Mouse (Mus musculus) embryonic fibroblast, embryonic 13.5 days (primary cell): ENCODE results near the gene Sdccag8.

Experiments
- CTCF ChIP-seq: IDR thresholded peaks from 2 replicates; pipeline ENCODE4 v1.5.1; 2011; ENCODE audit warnings: mild to moderate bottlenecking, control low read depth, low read length, moderate library complexity, borderline replicate concordance; ENCODE audit not compliant: insufficient read depth
- POLR2A ChIP-seq: IDR thresholded peaks from 2 replicates; pipeline ENCODE4 v1.6.1; 2011; ENCODE audit warnings: low read depth, mild to moderate bottlenecking, control low read depth, low read length, moderate library complexity

- TF ChIP-seq CTCF (no peak), POLR2A (no peak)
These were observed 65.6 kb downstream of the Sdccag8 start for GRCm38 (mm10) chr1:176880101-176880500.
